Mouse (Mus musculus) monocyte, adult 2 months (primary cell): Measurements from ENCODE around the gene Exosc10.

Experiments
- DNase-seq, 2 experiments: peaks; one replicate each; pipeline ENCODE4 v3.0.0; 2022; ENCODE audit warnings: low spot score in 2 of 2, low read depth in 1 of 2

Exosc10 gene

DNA sequence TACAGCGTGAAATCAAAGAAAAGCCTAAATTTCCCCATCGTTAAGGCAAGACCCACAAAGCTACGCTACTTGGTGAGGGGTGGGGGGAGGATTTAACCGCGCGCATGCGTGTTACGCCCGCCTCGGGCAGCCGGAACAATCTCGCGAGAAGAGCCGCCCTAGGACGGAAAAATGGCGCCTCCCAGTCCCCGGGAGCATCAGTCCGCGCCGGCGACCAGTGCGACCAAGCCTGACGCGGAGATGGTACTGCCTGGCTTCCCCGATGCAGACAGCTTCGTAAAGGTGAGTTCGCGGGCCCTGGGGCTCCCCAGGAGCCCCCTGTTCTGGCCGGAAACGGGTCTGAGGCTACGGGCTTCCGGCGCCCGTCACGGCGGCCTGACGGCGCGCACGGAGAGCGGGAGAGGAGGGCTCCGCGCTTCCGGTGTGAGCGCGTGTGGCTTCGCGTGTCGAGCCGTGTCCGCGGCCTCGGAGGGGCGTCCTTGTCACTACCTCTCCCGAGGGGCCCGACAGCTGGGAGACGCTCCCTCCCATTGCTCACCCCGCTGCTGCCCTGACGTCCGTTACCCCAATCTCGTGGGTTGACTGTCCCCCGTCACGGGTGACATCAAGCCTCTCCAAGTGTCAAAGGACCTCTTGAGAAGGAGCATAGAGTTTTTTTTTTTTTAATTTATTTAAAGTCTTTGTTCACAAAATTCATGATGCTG lies at the start of gene Exosc10:
Gene Exosc10, plus strand, starts transcription at position 133 of the 704 bp plus-strand sequence.
- peak; percentile 46 to 81 for DNase-seq

GRCm38 (mm10) chr4:148509450-148510084 lies 48.7 kb upstream of the Exosc10 start:
- no peak for DNase-seq

- DNase-seq = no peak
Measured at GRCm38 (mm10) chr4:148510691-148511090, 47.5 kb upstream of the Exosc10 start.

DNA sequence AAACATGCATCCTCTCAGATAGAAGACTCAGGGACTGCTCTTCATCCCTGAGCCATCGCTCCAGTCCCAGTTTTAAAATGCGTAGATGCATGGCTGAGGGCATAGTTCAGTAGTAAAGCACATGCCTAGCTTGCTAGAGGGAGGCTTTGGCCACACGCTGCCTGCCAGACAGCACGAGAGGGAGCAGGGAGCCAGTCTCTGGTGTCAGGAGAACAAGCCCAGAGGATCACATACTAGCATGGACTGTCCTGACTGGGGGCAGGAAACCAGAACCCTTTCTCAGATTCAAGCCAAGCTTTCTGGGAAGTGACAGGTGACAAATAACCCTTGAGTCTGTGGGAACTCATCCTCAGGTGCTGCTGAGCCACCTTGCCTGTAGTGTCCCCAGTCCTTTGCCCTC lies 46.9 kb upstream of the Exosc10 start:
- no peak for DNase-seq

- no peak for DNase-seq
Measured at GRCm38 (mm10) chr4:148513021-148513559, 45.1 kb upstream of the Exosc10 start.

- DNase-seq = no peak
Measured at GRCm38 (mm10) chr4:148515313-148515712, 42.9 kb upstream of the Exosc10 start.

DNA sequence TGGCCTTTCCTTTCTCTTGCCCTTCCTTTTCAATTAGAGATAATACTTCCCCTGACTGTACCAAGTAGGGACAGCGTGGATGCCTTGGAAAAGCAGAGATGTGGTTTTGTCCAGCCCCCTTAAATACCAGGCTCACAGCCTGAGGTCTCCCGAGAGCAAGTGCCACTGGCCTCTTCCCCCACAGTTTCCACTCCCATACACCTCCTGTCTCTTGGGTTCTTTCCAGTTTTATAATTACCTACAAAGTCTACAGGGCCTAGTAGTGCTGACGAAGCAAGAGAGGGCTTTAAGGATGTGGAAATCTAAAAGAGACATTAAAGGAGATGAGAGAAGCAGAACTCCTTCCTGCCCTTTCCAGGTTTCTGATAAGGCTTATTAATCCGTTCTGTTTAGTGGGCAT lies 40.4 kb upstream of the Exosc10 start:
- DNase-seq = no peak

DNA sequence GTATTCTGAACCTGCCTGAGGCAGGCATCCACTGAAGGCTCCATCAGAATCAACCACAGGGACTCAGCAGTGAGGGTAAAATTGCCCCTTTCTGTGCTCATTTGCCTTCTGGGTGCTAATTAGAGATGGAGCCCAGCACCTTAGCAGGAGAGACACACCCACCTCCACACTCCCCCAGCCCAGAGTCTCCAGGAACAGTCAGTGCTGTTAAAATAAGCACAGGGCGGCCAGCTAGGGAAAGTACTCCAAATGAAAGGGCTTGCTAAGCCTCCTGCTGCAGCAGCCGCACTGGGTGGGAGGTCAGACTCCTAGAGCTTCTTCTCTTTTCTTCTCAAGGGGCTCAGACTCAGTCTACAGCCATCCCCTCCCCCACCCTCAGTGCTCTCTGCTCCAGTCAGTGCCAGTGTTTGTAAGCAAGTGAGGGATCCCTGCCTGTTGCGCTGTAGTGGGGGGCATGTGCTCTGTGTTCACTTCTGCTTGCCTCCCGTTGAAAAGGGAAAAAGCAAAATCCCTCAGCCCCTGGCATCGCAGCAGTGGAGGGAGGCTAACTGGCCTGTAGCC lies 39.9 kb upstream of the Exosc10 start:
- no peak for DNase-seq

DNA sequence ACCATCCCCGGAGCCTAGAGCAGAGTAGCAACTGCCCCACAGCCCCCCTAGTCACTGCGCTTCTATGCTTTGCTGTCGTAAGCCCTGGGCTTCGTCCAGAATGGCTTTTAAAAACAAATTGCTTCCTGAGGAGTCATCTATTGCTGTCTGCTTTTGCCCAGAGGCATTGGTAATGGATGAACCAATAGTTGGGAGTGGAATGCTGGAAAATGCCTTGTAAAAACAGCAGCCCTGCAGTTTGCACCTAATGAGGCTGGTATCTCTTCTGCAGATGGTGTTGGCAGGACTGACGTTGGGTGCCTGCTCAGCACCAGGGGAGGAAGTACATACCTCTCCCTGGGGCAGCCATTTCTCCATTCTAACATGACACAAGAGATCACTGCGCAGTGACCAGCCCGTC lies 34.7 kb upstream of the Exosc10 start:
- DNase-seq = no peak

DNA sequence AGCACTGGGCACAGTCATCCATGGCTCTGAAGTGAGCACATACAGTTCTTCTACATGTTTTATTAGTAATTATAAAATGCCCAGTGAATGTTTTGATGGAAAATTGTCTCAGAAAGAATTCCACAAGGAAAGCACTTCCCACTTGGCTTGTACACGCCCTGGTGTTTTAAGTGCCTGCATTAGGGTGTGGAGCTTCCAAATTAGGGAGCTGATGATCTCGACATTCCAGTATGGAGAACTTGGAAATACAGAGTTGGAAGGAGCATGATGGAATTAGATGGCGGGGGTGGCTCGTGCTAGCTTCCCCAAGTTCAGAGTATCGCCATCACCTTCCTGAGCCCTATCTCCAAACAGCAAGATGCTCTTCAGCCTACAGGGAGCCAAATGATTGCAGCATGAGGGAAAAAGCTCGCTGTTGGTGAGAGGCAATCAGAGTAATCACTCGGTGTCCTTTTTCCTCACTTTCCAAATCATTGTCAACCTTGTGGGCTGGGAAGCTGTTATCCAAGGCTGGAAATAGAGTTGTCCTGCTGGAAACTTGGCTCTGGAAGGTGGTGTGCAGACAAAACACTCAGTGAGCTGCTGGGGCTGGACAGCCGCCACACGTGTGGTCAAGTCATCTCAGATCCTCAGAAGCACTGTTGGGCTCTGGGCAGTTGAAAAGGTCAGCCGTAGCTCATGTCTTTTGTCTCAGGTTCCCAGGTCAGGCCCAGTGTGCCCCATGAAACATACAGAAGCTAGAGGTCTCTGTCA lies 30.9 kb upstream of the Exosc10 start:
- DNase-seq = no peak

GRCm38 (mm10) chr4:148530351-148530750 lies 27.9 kb upstream of the Exosc10 start:
- no peak for DNase-seq

DNA sequence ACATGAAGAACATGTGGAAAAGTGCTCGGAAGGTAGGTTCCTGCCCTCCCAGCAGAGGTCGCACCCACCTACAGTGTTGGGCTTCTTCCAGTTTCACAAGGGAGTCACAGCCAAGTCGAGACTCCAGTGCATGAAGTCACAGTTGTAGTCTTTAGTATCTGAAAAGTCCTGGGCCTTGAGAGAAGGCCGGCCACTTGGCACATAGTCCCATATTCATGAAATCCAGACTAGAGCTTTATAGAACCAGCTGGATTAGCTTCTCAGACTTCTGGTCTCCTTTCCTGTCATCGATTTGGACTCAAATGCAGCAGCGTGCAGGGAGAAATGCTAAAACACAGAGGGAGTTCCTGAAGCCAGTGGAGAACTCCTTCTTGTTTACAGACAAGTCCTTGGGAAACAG lies 27.5 kb upstream of the Exosc10 start:
- no peak for DNase-seq

GRCm38 (mm10) chr4:148531341-148531740 lies 26.9 kb upstream of the Exosc10 start:
- no peak for DNase-seq

DNA sequence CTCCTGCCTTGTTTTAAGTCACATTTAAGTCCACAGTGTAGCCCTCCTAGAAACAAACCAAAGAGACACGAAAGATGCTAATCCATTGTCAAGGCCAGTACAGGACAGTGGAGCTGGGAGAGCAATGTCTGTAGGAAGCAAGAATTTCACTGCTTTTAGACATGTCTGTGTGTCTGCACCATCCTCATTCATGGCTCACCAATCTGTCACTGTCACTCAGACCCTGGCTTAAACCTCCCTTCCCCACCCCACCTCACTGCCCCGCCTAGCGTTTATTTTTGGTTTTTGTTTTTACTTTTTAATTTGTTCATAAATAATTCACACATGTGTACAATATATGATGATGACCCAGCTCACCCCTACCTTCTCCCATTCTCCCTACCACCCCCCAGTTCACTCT lies 25.7 kb upstream of the Exosc10 start:
- no peak for DNase-seq

GRCm38 (mm10) chr4:148533613-148534328 lies 24.5 kb upstream of the Exosc10 start:
- DNase-seq = no peak

GRCm38 (mm10) chr4:148535876-148536275 lies 22.4 kb upstream of the Exosc10 start:
- DNase-seq = no peak

DNA sequence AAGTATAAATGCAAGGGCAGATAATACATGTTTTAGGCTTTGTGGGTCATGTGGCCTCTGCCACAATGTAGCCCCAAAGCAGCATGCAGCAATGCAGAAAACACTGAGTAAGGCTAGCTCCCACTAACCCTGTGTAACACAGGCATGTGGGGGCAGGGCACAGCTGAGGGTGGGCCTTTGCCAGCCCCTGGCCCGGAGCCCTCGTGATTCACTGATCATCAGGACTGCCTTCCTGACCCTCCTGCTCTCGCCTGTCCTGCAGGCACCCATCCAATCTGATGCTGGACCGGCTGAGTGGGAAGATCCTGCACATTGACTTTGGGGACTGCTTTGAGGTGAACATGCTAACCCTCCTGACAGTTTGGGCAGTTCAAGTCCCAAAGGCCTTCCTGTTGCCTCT lies 9.1 kb upstream of the Exosc10 start:
- no peak for DNase-seq

GRCm38 (mm10) chr4:148557766-148558165 lies 463 bp upstream of the Exosc10 start:
- no peak for DNase-seq

DNA sequence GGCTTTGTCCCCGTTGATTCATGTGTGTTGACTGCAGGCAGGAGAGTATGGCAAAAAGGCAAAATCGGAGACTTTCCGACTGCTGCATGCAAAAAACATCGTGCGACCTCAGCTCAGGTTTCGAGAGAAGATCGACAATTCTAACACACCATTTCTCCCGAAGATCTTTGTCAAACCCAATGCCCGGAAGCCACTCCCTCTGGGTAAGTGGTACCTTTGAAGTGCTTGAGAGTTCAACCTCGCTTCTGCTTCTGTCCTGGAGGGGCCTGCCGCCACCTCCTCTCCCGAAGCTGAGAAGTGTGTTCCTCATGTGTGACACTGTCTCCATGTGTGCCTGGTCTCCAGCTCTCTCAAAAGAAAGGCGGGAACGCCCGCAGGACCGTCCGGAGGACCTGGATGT lies 4.4 kb downstream of the Exosc10 start:
- DNase-seq = no peak

- DNase-seq = no peak
Measured at GRCm38 (mm10) chr4:148563595-148563994, 5.4 kb downstream of the Exosc10 start.

DNA sequence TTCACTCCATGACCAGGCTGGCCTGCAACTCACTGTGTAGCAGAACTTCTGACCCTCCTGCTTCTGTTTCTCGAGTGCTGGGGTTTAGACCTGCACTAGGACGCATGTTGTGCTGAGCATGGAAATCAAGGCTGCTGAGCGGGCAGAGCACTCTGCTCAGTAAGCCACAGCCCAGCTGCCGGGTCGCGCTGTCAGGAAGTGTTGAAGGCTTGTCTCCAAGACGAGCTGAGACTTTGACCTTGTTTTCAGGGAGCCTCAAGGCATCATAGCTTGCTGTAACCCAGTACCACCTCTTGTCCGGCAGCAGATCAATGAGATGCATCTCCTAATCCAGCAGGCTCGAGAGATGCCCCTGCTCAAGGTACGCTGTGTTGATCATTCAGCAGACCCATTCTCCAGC lies 11.9 kb downstream of the Exosc10 start:
- no peak for DNase-seq
